Mouse (Mus musculus) natural killer cell, adult 2 months (primary cell): ENCODE measurements around the gene Wdr3.

ENCODE experiments used
- DNase-seq, 2 experiments: peaks; one replicate each; pipeline ENCODE4 v3.0.0; 2022; ENCODE audit warnings: low spot score in 2 of 2

The Wdr3 gene

GRCm38 (mm10) chr3:100162315-100163105, at the start of gene Wdr3, which contains the start of gene Gdap2:
Gene Wdr3, minus strand, starts transcription at chr3:100162407.
Gene Gdap2, plus strand, starts transcription at chr3:100162381.
- peak; percentile 89 to 93 for DNase-seq

DNA sequence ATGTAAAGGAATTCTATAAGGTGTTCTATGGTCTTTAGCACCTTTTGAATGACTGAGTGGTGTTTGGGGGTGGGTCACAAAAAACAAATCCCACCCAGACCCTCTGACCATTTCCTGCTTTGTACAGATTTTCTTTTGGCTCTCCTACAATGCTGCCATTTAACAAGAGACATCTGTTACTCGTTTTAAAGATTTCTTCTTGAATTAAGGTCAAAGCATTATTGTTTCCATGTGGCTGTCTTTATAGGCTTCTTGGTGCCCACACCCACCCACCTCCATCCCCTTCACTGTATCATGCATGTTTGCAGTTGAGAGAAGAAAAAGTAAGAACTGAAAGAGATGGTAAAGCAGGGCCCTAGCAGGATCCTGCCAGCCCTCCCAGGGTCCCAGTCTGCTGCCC, 44.8 kb upstream of the Wdr3 start:
- no peak for DNase-seq

- DNase-seq: no peak
Measured at GRCm38 (mm10) chr3:100201554-100201953, 39.3 kb upstream of the Wdr3 start.

GRCm38 (mm10) chr3:100194210-100194609, 32.0 kb upstream of the Wdr3 start:
- DNase-seq: no peak

GRCm38 (mm10) chr3:100189861-100190260, 27.7 kb upstream of the Wdr3 start:
- no peak for DNase-seq

- DNase-seq: no peak
Measured at GRCm38 (mm10) chr3:100189444-100189843, 27.2 kb upstream of the Wdr3 start.

DNA sequence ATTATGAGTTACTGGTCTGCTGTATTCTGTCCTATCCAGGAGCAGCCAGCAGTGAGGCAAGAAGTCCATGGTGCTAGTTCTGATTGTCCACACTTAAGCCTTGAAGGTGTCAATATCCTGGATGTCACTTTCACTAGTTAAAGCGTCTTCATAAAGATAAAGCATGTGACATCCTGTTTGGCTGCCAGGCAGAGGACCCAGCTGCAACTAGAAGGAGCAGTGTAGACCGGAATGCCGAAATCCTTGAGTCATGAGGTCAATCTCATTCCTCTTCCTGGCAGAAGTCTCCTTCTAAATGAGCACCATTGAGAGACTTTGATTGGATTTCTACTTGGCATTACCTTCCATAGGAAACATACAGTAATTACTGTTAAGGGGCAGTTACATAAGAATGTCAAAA, 18.3 kb upstream of the Wdr3 start:
- DNase-seq: no peak

DNA sequence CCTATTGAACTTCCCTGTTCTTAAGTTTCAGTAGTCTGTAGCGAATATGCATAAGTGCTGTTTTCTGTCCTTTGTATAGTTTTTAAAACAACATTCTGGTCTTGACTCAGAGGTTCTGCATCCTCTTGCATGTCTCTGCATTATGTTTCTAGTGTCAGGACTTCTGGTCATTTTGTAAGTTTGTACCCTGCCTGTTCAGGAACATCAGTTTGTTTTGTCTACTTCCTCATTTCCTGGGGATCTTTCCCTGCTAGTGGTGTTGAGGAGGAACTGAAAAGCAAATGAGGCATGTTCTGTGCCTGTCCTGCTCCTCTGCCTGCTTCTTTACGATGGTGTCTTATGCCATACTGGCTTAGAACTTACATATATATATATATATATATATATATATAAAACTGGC, 13.8 kb upstream of the Wdr3 start:
- no peak for DNase-seq

DNA sequence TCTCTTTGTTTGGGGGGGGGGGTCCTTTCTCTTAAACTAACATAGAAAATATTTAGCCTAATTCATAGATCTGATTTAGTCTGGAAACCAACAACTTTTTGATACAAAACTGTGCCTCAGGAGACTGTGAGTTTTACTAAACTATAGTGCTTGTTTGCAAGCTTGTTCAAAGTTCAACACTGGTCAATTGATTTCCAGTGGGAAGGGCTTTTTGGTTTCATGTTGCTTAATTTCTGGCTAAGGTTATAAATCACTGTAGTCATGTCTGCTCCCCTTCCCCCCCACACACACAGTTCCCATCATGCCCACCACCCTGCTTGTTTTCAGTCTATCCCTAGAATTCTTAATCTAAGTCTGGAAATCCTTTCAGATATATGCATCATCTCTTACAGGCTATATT, 2.8 kb upstream of the Wdr3 start:
- DNase-seq: no peak

GRCm38 (mm10) chr3:100163556-100163955, 1.3 kb upstream of the Wdr3 start:
- DNase-seq: no peak

DNA sequence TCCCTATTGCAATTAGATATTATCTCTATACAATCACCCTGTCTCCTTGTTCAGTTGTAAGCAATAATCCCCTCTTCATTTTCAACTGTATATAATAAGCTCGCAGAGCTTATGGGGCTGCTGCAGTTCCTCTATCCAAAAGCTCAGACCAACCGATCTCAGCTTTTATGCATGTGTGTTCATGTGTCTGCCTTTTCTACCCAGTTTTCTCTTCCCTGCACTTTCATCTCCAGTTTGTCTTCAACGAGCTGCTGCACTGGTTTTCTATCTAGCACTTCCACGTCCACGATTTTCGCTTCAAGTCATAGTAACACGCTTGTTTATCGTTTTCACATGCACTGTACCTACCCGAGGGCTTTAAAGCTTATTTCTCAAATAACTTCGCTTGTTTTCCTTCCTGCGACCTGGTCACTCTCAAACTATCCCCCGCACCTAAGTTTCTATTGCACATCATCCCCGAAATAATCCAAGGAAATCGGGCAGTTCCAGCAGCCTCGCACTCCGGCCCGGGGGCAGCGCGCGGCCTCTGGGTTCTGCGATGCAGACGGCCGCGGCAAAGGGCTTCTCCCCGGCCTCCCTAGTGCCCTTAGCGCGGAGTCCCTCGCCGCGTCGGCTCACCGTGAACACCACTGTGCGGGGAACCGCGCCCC, 417 bp downstream of the Wdr3 start:
- no peak for DNase-seq

- no peak for DNase-seq
Measured at GRCm38 (mm10) chr3:100160682-100161445, 1.3 kb downstream of the Wdr3 start.

GRCm38 (mm10) chr3:100122445-100122844, 39.8 kb downstream of the Wdr3 start:
- DNase-seq: no peak

- no peak for DNase-seq
Measured at GRCm38 (mm10) chr3:100121961-100122360, 40.2 kb downstream of the Wdr3 start.

GRCm38 (mm10) chr3:100118681-100119080, 43.5 kb downstream of the Wdr3 start:
- no peak for DNase-seq

GRCm38 (mm10) chr3:100106736-100107135, 55.5 kb downstream of the Wdr3 start:
- no peak for DNase-seq

- no peak for DNase-seq
Measured at GRCm38 (mm10) chr3:100102386-100103092, 59.7 kb downstream of the Wdr3 start.
